Mouse (Mus musculus) neural tube, embryonic 13.5 days (tissue): ENCODE measurements around the gene Rxfp2. TPM values are rescaled to one million over a fixed set of nuclear protein-coding genes. Genes with fewer than 3 reads are reported as not detected.

Experiments
- ATAC-seq: fragments of 200-750 bp; cut with Nextera tagmentation; 2 replicates; pipeline ENCODE4 v1.8.0; 2017; ENCODE audit warnings: low read depth, mild to moderate bottlenecking, moderate TSS enrichment, moderate library complexity
- H3K27ac ChIP-seq: fragments of 300-500 bp; sonication (generic); replicated peaks from 2 replicates; pipeline ENCODE4 v1.5.1; 2015; ENCODE audit warnings: moderate library complexity, mild to moderate bottlenecking, inconsistent platforms
- H3K27me3 ChIP-seq: fragments of 300-500 bp; sonication (generic); 2 replicates; pipeline ENCODE4 v1.6.1; 2015; ENCODE audit warnings: mild to moderate bottlenecking, inconsistent platforms
- H3K36me3 ChIP-seq: fragments of 300-500 bp; sonication (generic); 2 replicates; pipeline ENCODE4 v1.6.1; 2015; ENCODE audit warnings: mild to moderate bottlenecking, inconsistent platforms
- H3K4me1 ChIP-seq: fragments of 300-500 bp; sonication (generic); replicated peaks from 2 replicates; pipeline ENCODE4 v1.6.1; 2015; ENCODE audit warnings: inconsistent platforms
- H3K4me2 ChIP-seq: fragments of 300-500 bp; sonication (generic); 2 replicates; pipeline ENCODE4 v1.6.1; 2015; ENCODE audit warnings: inconsistent platforms, mild to moderate bottlenecking, moderate library complexity
- H3K4me3 ChIP-seq: fragments of 300-500 bp; sonication (generic); 2 replicates; pipeline ENCODE4 v1.5.1; 2015; ENCODE audit warnings: mild to moderate bottlenecking, inconsistent platforms
- H3K9ac ChIP-seq: fragments of 300-500 bp; sonication (generic); 2 replicates; pipeline ENCODE4 v1.6.1; 2015; ENCODE audit warnings: moderate library complexity, mild to moderate bottlenecking, inconsistent platforms
- H3K9me3 ChIP-seq: fragments of 300-500 bp; sonication (generic); 2 replicates; pipeline ENCODE4 v1.6.1; 2016; ENCODE audit warnings: inconsistent platforms
- WGBS: fragments of 180-500 bp; shearing (Covaris S2); methylation state at CpG from one replicate; pipeline ENCODE4 v1.1.7; 2015; 5-methylcytosine and 5-hydroxymethylcytosine counted together
- polyA plus RNA-seq: library from polyadenylated mRNA; unstranded; fragments of >200 nt; fragmentation: Nextera tagmentation; extraction: Ambion mirVana; gene quantifications from 2 replicates; pipeline ENCODE4 v1.2.1, GENCODE M21; 2015

The Rxfp2 gene
- 0.64 and 1.1 TPM in 2 replicates for polyA plus RNA-seq

GRCm38 (mm10) chr5:150018656-150019055, at the start of gene Rxfp2:
Rxfp2 (plus strand) TSS chr5:150018675.
- ATAC-seq: no peak
- Histone ChIP-seq H3K36me3 (no peaks in the 10 kb centered on the region), H3K4me3 (no peak within 1 kb of the TSS), H3K9ac (no peak within 1 kb of the TSS), H3K9me3 (peaks cover 3% of the 10 kb centered on the region; the same call in 1 of the 2 replicates), H3K27me3 (0 out of 2 replicates have a peak, but pooled peaks cover 6% of the 10 kb centered on the region), H3K27ac (no peak within 1 kb of the TSS), H3K4me2 (no peak within 1 kb of the TSS), H3K4me1 (peaks cover 11% of the 10 kb centered on the region; the same call in 1 of the 2 replicates)
- WGBS: 67% methylated on average over 19 of the region's 19 CpGs

- no peak overlapping the region for H3K4me3 ChIP-seq
- 87% methylated on average over 11 of the region's 11 CpGs for WGBS
- no peaks in the 10 kb centered on the region for H3K27me3 ChIP-seq
- ATAC-seq: no peak
- H3K4me2 ChIP-seq: no peak overlapping the region
- no peak overlapping the region for H3K9ac ChIP-seq
- no peaks in the 10 kb centered on the region for H3K36me3 ChIP-seq
- no peaks in the 10 kb centered on the region for H3K9me3 ChIP-seq
- H3K27ac ChIP-seq: no peak overlapping the region
- 0 out of 2 replicates have a peak, but pooled peaks cover 8% of the 10 kb centered on the region for H3K4me1 ChIP-seq
Observed at GRCm38 (mm10) chr5:149970261-149970660, 48.2 kb upstream of the Rxfp2 start.

GRCm38 (mm10) chr5:149977027-149977426, 41.4 kb upstream of the Rxfp2 start:
- Histone ChIP-seq H3K27ac (no peak overlapping the region), H3K9me3 (no peaks in the 10 kb centered on the region), H3K9ac (no peak overlapping the region), H3K36me3 (no peaks in the 10 kb centered on the region), H3K4me1 (no peaks in the 10 kb centered on the region), H3K4me2 (no peak overlapping the region), H3K4me3 (no peak overlapping the region), H3K27me3 (no peaks in the 10 kb centered on the region)
- no peak for ATAC-seq
- WGBS: 88% methylated on average over 2 of the region's 2 CpGs

GRCm38 (mm10) chr5:149983621-149984020, 34.9 kb upstream of the Rxfp2 start:
- 87% methylated on average over 4 of the region's 4 CpGs for WGBS
- no peak for ATAC-seq

GRCm38 (mm10) chr5:149994578-149994977, 23.9 kb upstream of the Rxfp2 start:
- Histone ChIP-seq H3K4me3 (no peak overlapping the region), H3K27me3 (no peaks in the 10 kb centered on the region), H3K36me3 (no peaks in the 10 kb centered on the region), H3K9me3 (peaks cover 7% of the 10 kb centered on the region; the same call in 1 of the 2 replicates), H3K27ac (no peak overlapping the region), H3K9ac (no peak overlapping the region), H3K4me2 (no peak overlapping the region), H3K4me1 (no peaks in the 10 kb centered on the region)
- 80% methylated on average over 5 of the region's 5 CpGs for WGBS
- no peak for ATAC-seq

More at GRCm38 (mm10) chr5:149983621-149984020, 34.9 kb upstream of the Rxfp2 start:
- Histone ChIP-seq H3K9ac (no peak overlapping the region), H3K4me3 (no peak overlapping the region), H3K36me3 (no peaks in the 10 kb centered on the region), H3K4me2 (no peak overlapping the region), H3K27ac (no peak overlapping the region), H3K27me3 (no peaks in the 10 kb centered on the region), H3K9me3 (no peaks in the 10 kb centered on the region), H3K4me1 (no peaks in the 10 kb centered on the region)

- no peaks in the 10 kb centered on the region for H3K27me3 ChIP-seq
- no peak overlapping the region for H3K4me3 ChIP-seq
- no peak overlapping the region for H3K9ac ChIP-seq
- H3K27ac ChIP-seq: no peak overlapping the region
- no peaks in the 10 kb centered on the region for H3K4me1 ChIP-seq
- no peak overlapping the region for H3K4me2 ChIP-seq
- 91% methylated on average over 4 of the region's 4 CpGs for WGBS
- peaks cover 7% of the 10 kb centered on the region; the same call in 1 of the 2 replicates for H3K9me3 ChIP-seq
- no peaks in the 10 kb centered on the region for H3K36me3 ChIP-seq
- ATAC-seq: no peak
Observed at GRCm38 (mm10) chr5:149996614-149997013, 21.9 kb upstream of the Rxfp2 start.

GRCm38 (mm10) chr5:149997321-149998034, 21.0 kb upstream of the Rxfp2 start:
- Histone ChIP-seq H3K4me1 (no peaks in the 10 kb centered on the region), H3K9ac (no peak overlapping the region), H3K4me3 (no peak overlapping the region), H3K4me2 (no peak overlapping the region), H3K27ac (no peak overlapping the region), H3K9me3 (peaks cover 7% of the 10 kb centered on the region; the same call in 1 of the 2 replicates), H3K36me3 (no peaks in the 10 kb centered on the region), H3K27me3 (no peaks in the 10 kb centered on the region)
- no peak for ATAC-seq
- 84% methylated on average over 22 of the region's 22 CpGs for WGBS

GRCm38 (mm10) chr5:149998311-149998710, 20.2 kb upstream of the Rxfp2 start:
- Histone ChIP-seq H3K9me3 (peaks cover 7% of the 10 kb centered on the region; the same call in 1 of the 2 replicates), H3K9ac (no peak overlapping the region), H3K4me2 (no peak overlapping the region), H3K27me3 (no peaks in the 10 kb centered on the region), H3K4me3 (no peak overlapping the region), H3K4me1 (no peaks in the 10 kb centered on the region), H3K36me3 (no peaks in the 10 kb centered on the region), H3K27ac (no peak overlapping the region)
- 71% methylated on average over 7 of the region's 7 CpGs for WGBS
- no peak for ATAC-seq

- Histone ChIP-seq H3K4me2 (no peak overlapping the region), H3K4me3 (no peak overlapping the region), H3K9ac (no peak overlapping the region), H3K27me3 (no peaks in the 10 kb centered on the region), H3K9me3 (no peaks in the 10 kb centered on the region), H3K27ac (no peak overlapping the region), H3K36me3 (no peaks in the 10 kb centered on the region), H3K4me1 (no peaks in the 10 kb centered on the region)
- 56% methylated on average over 6 of the region's 6 CpGs for WGBS
- no peak for ATAC-seq
Observed at GRCm38 (mm10) chr5:150005355-150005754, 13.1 kb upstream of the Rxfp2 start.

GRCm38 (mm10) chr5:150016861-150017260, 1.6 kb upstream of the Rxfp2 start:
- ATAC-seq: no peak
- H3K27ac ChIP-seq: no peak overlapping the region
- H3K4me3 ChIP-seq: no peak overlapping the region
- H3K4me1 ChIP-seq: peaks cover 11% of the 10 kb centered on the region; the same call in 1 of the 2 replicates
- H3K9me3 ChIP-seq: no peaks in the 10 kb centered on the region
- no peaks in the 10 kb centered on the region for H3K36me3 ChIP-seq
- WGBS: 29% methylated on average over 10 of the region's 10 CpGs
- no peak overlapping the region for H3K4me2 ChIP-seq
- no peak overlapping the region for H3K9ac ChIP-seq
- H3K27me3 ChIP-seq: 0 out of 2 replicates have a peak, but pooled peaks cover 6% of the 10 kb centered on the region

GRCm38 (mm10) chr5:150017672-150018071, 803 bp upstream of the Rxfp2 start:
- Histone ChIP-seq H3K27ac (no peak overlapping the region), H3K4me2 (no peak overlapping the region), H3K36me3 (no peaks in the 10 kb centered on the region), H3K4me3 (no peak overlapping the region), H3K4me1 (peaks cover 11% of the 10 kb centered on the region; the same call in 1 of the 2 replicates), H3K9me3 (no peaks in the 10 kb centered on the region), H3K9ac (no peak overlapping the region), H3K27me3 (0 out of 2 replicates have a peak, but pooled peaks cover 6% of the 10 kb centered on the region)
- ATAC-seq: no peak
- WGBS: 64% methylated on average over 9 of the region's 9 CpGs

- peaks cover 10% of the 10 kb centered on the region; the same call in 1 of the 2 replicates for H3K4me1 ChIP-seq
- H3K27ac ChIP-seq: no peak overlapping the region
- ATAC-seq: peak; percentile 80
- 0 out of 2 replicates have a peak overlapping the region, but pooled peaks have one; percentile 11 for H3K4me2 ChIP-seq
- peaks cover 5% of the 10 kb centered on the region; the same call in 1 of the 2 replicates for H3K9me3 ChIP-seq
- no peak overlapping the region for H3K9ac ChIP-seq
- 0 out of 2 replicates have a peak, but pooled peaks cover 6% of the 10 kb centered on the region for H3K27me3 ChIP-seq
- WGBS: 3% methylated on average over 6 of the region's 6 CpGs
- H3K36me3 ChIP-seq: no peaks in the 10 kb centered on the region
- H3K4me3 ChIP-seq: no peak overlapping the region
Observed at GRCm38 (mm10) chr5:150020851-150021250, 2.4 kb downstream of the Rxfp2 start.
